Comparison of ENCODE assay signal across 30 mouse cellular contexts in the genomic region with DNA sequence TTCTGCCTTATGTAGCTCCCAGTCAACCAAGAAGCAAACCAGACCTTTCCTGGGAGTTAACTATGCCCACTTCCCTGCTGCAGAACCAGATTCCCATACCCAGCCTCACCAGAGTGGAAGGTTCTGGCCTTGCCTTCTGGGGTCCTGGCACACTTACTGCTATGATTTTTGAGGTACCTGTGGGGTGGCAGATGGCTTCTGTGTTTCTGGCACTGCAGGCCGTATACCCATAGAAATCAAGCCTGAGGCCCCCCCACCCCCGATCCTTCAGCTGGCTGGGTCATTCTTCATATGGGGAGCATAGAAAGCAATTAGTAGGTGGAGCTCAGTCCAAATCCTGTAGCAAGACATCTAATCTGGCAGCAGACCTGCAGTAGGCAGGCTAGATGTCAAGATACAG. TPM values are rescaled to one million over a fixed set of nuclear protein-coding genes. Genes with fewer than 3 reads are reported as not detected.
DNase-seq lines count a peak whose midpoint lies in the region; ATAC-seq and TF ChIP-seq lines count a peak whose summit lies in the region.
"Had no signal": no experiment of that assay in that cellular context is flagged by ENCODE, and none has a peak within 500 bp of the region (broad histone marks: within the 10 kb centered on the region; RNA-seq: fewer than 3 reads in every experiment).

No protein-coding gene starts in this region.

- no peaks in the 10 kb centered on the region for H3K36me3 ChIP-seq in midbrain, embryonic 10.5 days
- peaks cover 22% of the 10 kb centered on the region for H3K36me3 ChIP-seq in midbrain, embryonic 14.5 days (ENCODE audit: control insufficient read depth, insufficient read depth, low read length)
- no peaks in the 10 kb centered on the region for H3K36me3 ChIP-seq in limb, embryonic 10.5 days
- H3K36me3 ChIP-seq: forebrain, embryonic 15.5 days; heart, embryonic 15.5 days; intestine, embryonic 15.5 days; limb, embryonic 15.5 days; stomach, embryonic 15.5 days had no signal

- no peak for ATAC-seq in midbrain, embryonic 14.5 days (ENCODE audit: low FRiP score, low TSS enrichment)
- ATAC-seq: forebrain, embryonic 15.5 days; hindbrain, postnatal 0 days; intestine, embryonic 15.5 days; midbrain, embryonic 15.5 days had no signal

- 0 out of 2 replicates have a peak overlapping the region, but pooled peaks have one; percentile 28 for H3K27ac ChIP-seq in midbrain, embryonic 10.5 days (replicated peaks)
- no peak overlapping the region for H3K27ac ChIP-seq in midbrain, embryonic 14.5 days (replicated peaks; ENCODE audit: low read depth, low read length)
- peak overlapping the region; percentile 43 for H3K27ac ChIP-seq in limb, embryonic 10.5 days
- H3K27ac ChIP-seq in layer of hippocampus, adult 2 months, result no peak overlapping the region
- H3K27ac ChIP-seq: forebrain, embryonic 15.5 days; gastrocnemius, adult 2 months; heart, embryonic 15.5 days; hindbrain, embryonic 12.5 days; hindbrain, postnatal 0 days; intestine, embryonic 15.5 days; limb, embryonic 15.5 days; liver, embryonic 13.5 days; midbrain, embryonic 15.5 days; stomach, embryonic 15.5 days had no signal

- TF ChIP-seq CTCF in layer of hippocampus, adult 2 months (conservative IDR thresholded peaks at IDR 0.05), result no peak

- no peak overlapping the region for H3K9ac ChIP-seq in midbrain, embryonic 14.5 days (replicated peaks; ENCODE audit: low read length)
- H3K9ac ChIP-seq: forebrain, embryonic 15.5 days; heart, embryonic 15.5 days; hindbrain, embryonic 12.5 days; intestine, embryonic 15.5 days; limb, embryonic 15.5 days; liver, embryonic 13.5 days; midbrain, embryonic 15.5 days; stomach, embryonic 15.5 days had no signal

- no peak overlapping the region for H3K4me3 ChIP-seq in midbrain, embryonic 10.5 days
- no peak overlapping the region for H3K4me3 ChIP-seq in midbrain, embryonic 14.5 days (replicated peaks; ENCODE audit: low read depth, low read length)
- H3K4me3 ChIP-seq in limb, embryonic 10.5 days, result no peak overlapping the region
- no peak overlapping the region for H3K4me3 ChIP-seq in layer of hippocampus, adult 2 months
- H3K4me3 ChIP-seq: forebrain, embryonic 15.5 days; gastrocnemius, adult 2 months; heart, embryonic 15.5 days; hindbrain, embryonic 12.5 days; intestine, embryonic 15.5 days; limb, embryonic 15.5 days; liver, embryonic 13.5 days; megakaryocyte, embryonic 14.5 days; midbrain, embryonic 15.5 days; stomach, embryonic 15.5 days had no signal

- no peaks in the 10 kb centered on the region for H3K27me3 ChIP-seq in midbrain, embryonic 10.5 days (ENCODE audit: low read depth, poor library complexity, severe bottlenecking)
- no peaks in the 10 kb centered on the region for H3K27me3 ChIP-seq in midbrain, embryonic 14.5 days (ENCODE audit: control insufficient read depth, insufficient read depth, low read length)
- no peaks in the 10 kb centered on the region for H3K27me3 ChIP-seq in limb, embryonic 10.5 days (ENCODE audit: low read depth, poor library complexity, severe bottlenecking)
- H3K27me3 ChIP-seq: CH12.LX; forebrain, embryonic 15.5 days; heart, embryonic 15.5 days; hindbrain, embryonic 12.5 days; intestine, embryonic 15.5 days; limb, embryonic 15.5 days; liver, embryonic 13.5 days; midbrain, embryonic 15.5 days; stomach, embryonic 15.5 days had no signal

- H3K4me1 ChIP-seq in midbrain, embryonic 10.5 days, result 0 out of 2 replicates have a peak, but pooled peaks cover 3% of the 10 kb centered on the region
- no peaks in the 10 kb centered on the region for H3K4me1 ChIP-seq in midbrain, embryonic 14.5 days (ENCODE audit: control insufficient read depth, insufficient read depth, low read length)
- peaks cover 23% of the 10 kb centered on the region for H3K4me1 ChIP-seq in limb, embryonic 10.5 days
- H3K4me1 ChIP-seq: hindbrain, embryonic 12.5 days; midbrain, embryonic 15.5 days; stomach, embryonic 15.5 days had no signal

- no peaks in the 10 kb centered on the region for H3K9me3 ChIP-seq in midbrain, embryonic 10.5 days (replicated peaks)
- no peaks in the 10 kb centered on the region for H3K9me3 ChIP-seq in midbrain, embryonic 14.5 days (ENCODE audit: control insufficient read depth, low read length)
- H3K9me3 ChIP-seq in limb, embryonic 10.5 days (replicated peaks), result no peaks in the 10 kb centered on the region
- H3K9me3 ChIP-seq: forebrain, embryonic 15.5 days; heart, embryonic 15.5 days; hindbrain, embryonic 12.5 days; intestine, embryonic 15.5 days; limb, embryonic 15.5 days; liver, embryonic 13.5 days; midbrain, embryonic 15.5 days; stomach, embryonic 15.5 days had no signal

- WGBS in midbrain, embryonic 10.5 days, result 95% methylated on average over 2 of the region's 2 CpGs
- WGBS in midbrain, embryonic 14.5 days, result 96% methylated on average over 2 of the region's 2 CpGs
- WGBS in limb, embryonic 10.5 days, result 78% methylated on average over 2 of the region's 2 CpGs

- no peak for DNase-seq in midbrain, embryonic 10.5 days (ENCODE audit: low spot score)
- no peak for DNase-seq in midbrain, embryonic 14.5 days
- peak; percentile 55 to 63 for DNase-seq in cerebellum, adult 18-20 months
- peak; percentile 83 for DNase-seq in cerebellum, adult 9-11 months
- no peak for DNase-seq in limb, embryonic 10.5 days (ENCODE audit: low spot score)
- no peak for DNase-seq in kidney, postnatal 36 days
- DNase-seq in layer of hippocampus, adult 2 months (ENCODE audit: low spot score in 2 of 2), result no peak
- DNase-seq: adrenal gland, postnatal 10 days; B cell, adult 2 months; gastrocnemius, adult 2 months; gastrocnemius, postnatal 36 days; heart, postnatal 36 days; kidney, adult 2 months; kidney, postnatal 4 days; layer of hippocampus, postnatal 36 days; left cerebral cortex, postnatal 4 days; liver, embryonic 13.5 days; lung, adult 18-20 months; right cerebral cortex, postnatal 25 days; thymus, postnatal 14 days had no signal

- H3K4me2 ChIP-seq in midbrain, embryonic 14.5 days (ENCODE audit: low read length), result no peak overlapping the region
- H3K4me2 ChIP-seq: forebrain, embryonic 15.5 days; heart, embryonic 15.5 days; hindbrain, embryonic 12.5 days; intestine, embryonic 15.5 days; limb, embryonic 15.5 days; liver, embryonic 13.5 days; midbrain, embryonic 15.5 days; stomach, embryonic 15.5 days had no signal

RNA-seq across cellular contexts. Expression of gene Trpv2, which starts 16.7 kb away (rescaled TPM):
- polyA plus RNA-seq in midbrain, embryonic 10.5 days (2016; fragmentation: Nextera tagmentation; extraction: Ambion mirVana), result 3.5 and 6.4 TPM in 2 replicates
- 26.4 and 28.0 TPM in 2 replicates for polyA plus RNA-seq in midbrain, embryonic 14.5 days (2014; fragmentation: Nextera tagmentation; extraction: Ambion mirVana)
- 0.55 and 0.87 TPM in 2 replicates for polyA plus RNA-seq in limb, embryonic 10.5 days (2016; fragmentation: Nextera tagmentation; extraction: Ambion mirVana)
- 10 to 100 TPM; 12.8 to 14.0 TPM for total RNA-seq in layer of hippocampus, adult 2 months (2021)

RNA-seq across cellular contexts. Expression of gene Ubb, which starts 40.1 kb away (rescaled TPM):
- 3,322 and 3,606 TPM in 2 replicates for polyA plus RNA-seq in midbrain, embryonic 10.5 days (2016; fragmentation: Nextera tagmentation; extraction: Ambion mirVana)
- 4,878 and 5,143 TPM in 2 replicates for polyA plus RNA-seq in midbrain, embryonic 14.5 days (2014; fragmentation: Nextera tagmentation; extraction: Ambion mirVana)
- polyA plus RNA-seq in limb, embryonic 10.5 days (2016; fragmentation: Nextera tagmentation; extraction: Ambion mirVana), result 3,627 and 3,653 TPM in 2 replicates
- 1,000 to 10,000 TPM; 1,708 to 1,866 TPM for total RNA-seq in layer of hippocampus, adult 2 months (2021)

RNA-seq across cellular contexts. Expression of gene Cenpv, which starts 52.0 kb away (rescaled TPM):
- polyA plus RNA-seq in midbrain, embryonic 10.5 days (2016; fragmentation: Nextera tagmentation; extraction: Ambion mirVana), result 41.7 and 53.7 TPM in 2 replicates
- polyA plus RNA-seq in midbrain, embryonic 14.5 days (2014; fragmentation: Nextera tagmentation; extraction: Ambion mirVana), result 72.2 and 89.3 TPM in 2 replicates
- polyA plus RNA-seq in limb, embryonic 10.5 days (2016; fragmentation: Nextera tagmentation; extraction: Ambion mirVana), result 35.0 and 42.2 TPM in 2 replicates
- 10 to 100 TPM; 36.3 to 43.2 TPM for total RNA-seq in layer of hippocampus, adult 2 months (2021)

RNA-seq across cellular contexts. Expression of gene Lrrc75a, which starts 57.3 kb away (rescaled TPM):
- 10.6 and 10.8 TPM in 2 replicates for polyA plus RNA-seq in midbrain, embryonic 10.5 days (2016; fragmentation: Nextera tagmentation; extraction: Ambion mirVana)
- 11.1 and 13.1 TPM in 2 replicates for polyA plus RNA-seq in midbrain, embryonic 14.5 days (2014; fragmentation: Nextera tagmentation; extraction: Ambion mirVana)
- polyA plus RNA-seq in limb, embryonic 10.5 days (2016; fragmentation: Nextera tagmentation; extraction: Ambion mirVana), result 15.7 and 17.3 TPM in 2 replicates
- total RNA-seq in layer of hippocampus, adult 2 months (2021), result 1 to 10 TPM; 7.3 to 7.6 TPM

RNA-seq across cellular contexts. Expression of gene Mmgt2, which starts 57.4 kb away (rescaled TPM):
- polyA plus RNA-seq in midbrain, embryonic 10.5 days (2016; fragmentation: Nextera tagmentation; extraction: Ambion mirVana), result 38.7 and 40.9 TPM in 2 replicates
- polyA plus RNA-seq in midbrain, embryonic 14.5 days (2014; fragmentation: Nextera tagmentation; extraction: Ambion mirVana), result 21.6 TPM in 2 replicates
- 45.5 and 52.5 TPM in 2 replicates for polyA plus RNA-seq in limb, embryonic 10.5 days (2016; fragmentation: Nextera tagmentation; extraction: Ambion mirVana)
- total RNA-seq in layer of hippocampus, adult 2 months (2021), result 10 to 100 TPM; 15.8 to 16.5 TPM

Comparison
In these comparisons a context has a peak if more than half of its experiments do, and no peak if none do; other contexts are left out.
1. H3K27ac ChIP-seq: peak in midbrain, embryonic 10.5 days (single experiment) and limb, embryonic 10.5 days (single experiment); none in midbrain, embryonic 14.5 days (single experiment) and layer of hippocampus, adult 2 months (single experiment).
2. DNase-seq: peak in cerebellum, adult 18-20 months (2 of 2) and cerebellum, adult 9-11 months (single experiment); none in midbrain, embryonic 10.5 days (single experiment), midbrain, embryonic 14.5 days (single experiment), limb, embryonic 10.5 days (single experiment), kidney, postnatal 36 days (0 of 2) and layer of hippocampus, adult 2 months (0 of 2).